Mouse (Mus musculus) spleen, adult 18-20 months (tissue): Measurements from ENCODE around the gene Fancd2.

Source experiments
- DNase-seq, 2 experiments: peaks; one replicate each; pipeline ENCODE4 v3.0.0; 2022; ENCODE audit warnings: mixed read lengths in 2 of 2

Fancd2 gene

DNA sequence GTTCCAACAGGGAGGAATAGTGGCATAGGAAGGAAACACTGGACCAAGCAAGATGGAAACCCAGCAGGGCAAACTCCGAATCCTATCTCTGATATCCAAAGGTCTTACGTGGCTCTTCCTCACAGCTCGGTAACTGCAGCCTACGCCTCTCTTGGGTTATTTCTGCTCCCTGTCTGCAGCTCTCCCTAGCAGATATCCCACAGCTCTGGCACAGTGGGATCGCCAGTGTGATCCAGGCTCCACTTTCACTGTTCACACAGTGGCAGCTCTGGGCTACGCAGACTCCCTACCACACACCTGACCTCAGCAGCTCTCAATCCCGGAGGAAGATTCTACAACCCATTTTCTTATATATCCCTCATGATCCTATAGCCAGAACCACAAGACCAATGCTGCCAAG is 82.7 kb downstream of the Fancd2 start:
- DNase-seq: no peak

DNA sequence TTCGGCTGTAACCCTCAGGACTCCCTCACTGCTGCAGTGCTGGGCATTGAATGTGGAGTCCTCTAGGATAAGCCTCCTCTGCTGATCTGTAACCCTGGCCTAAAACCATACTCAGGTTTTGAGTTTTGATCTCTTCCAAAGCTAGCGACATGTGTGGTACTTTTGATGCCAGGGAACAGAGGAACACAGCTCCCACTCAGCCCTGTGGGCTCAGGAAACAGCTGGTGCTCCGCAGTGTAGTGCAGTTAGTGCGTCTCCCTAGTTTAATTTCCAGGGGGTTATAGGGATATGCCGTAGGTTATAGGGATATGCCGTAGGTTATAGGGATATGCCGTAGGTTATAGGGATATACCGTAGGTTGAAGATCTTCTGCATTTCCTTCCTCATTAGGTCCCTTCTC is 83.5 kb downstream of the Fancd2 start:
- no peak for DNase-seq

- DNase-seq: no peak
Observed at GRCm38 (mm10) chr6:113615489-113615888, 84.0 kb downstream of the Fancd2 start.

DNA sequence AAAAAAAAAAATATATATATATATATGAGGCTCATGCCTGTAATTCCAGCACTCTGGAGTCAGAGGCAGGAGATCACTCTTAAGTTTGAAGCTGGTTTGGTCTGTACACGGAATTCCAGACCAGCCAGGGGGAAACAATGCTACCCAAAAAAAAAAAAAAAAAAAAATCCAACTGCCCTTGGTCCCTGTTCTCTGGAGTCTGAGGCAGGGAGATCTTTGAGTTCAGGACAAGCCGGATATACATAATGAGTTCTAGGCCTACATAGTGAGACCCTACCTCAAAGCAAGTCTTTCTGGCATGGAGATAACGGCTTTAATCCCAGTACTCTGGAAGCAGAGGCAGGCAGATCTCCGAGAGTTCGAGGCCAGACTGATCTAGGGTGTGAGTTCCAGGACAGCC is 91.9 kb downstream of the Fancd2 start:
- no peak for DNase-seq

- DNase-seq: peak; percentile 77 to 86
Observed at GRCm38 (mm10) chr6:113623941-113624751, 92.7 kb downstream of the Fancd2 start, which contains the start of gene Vhl. Gene Vhl (plus strand): TSS chr6:113623959.

GRCm38 (mm10) chr6:113624989-113625770 is 93.7 kb downstream of the Fancd2 start:
- no peak for DNase-seq

GRCm38 (mm10) chr6:113630322-113630721 is 98.8 kb downstream of the Fancd2 start:
- no peak for DNase-seq

GRCm38 (mm10) chr6:113632863-113633262 is 101.4 kb downstream of the Fancd2 start:
- DNase-seq: no peak

DNA sequence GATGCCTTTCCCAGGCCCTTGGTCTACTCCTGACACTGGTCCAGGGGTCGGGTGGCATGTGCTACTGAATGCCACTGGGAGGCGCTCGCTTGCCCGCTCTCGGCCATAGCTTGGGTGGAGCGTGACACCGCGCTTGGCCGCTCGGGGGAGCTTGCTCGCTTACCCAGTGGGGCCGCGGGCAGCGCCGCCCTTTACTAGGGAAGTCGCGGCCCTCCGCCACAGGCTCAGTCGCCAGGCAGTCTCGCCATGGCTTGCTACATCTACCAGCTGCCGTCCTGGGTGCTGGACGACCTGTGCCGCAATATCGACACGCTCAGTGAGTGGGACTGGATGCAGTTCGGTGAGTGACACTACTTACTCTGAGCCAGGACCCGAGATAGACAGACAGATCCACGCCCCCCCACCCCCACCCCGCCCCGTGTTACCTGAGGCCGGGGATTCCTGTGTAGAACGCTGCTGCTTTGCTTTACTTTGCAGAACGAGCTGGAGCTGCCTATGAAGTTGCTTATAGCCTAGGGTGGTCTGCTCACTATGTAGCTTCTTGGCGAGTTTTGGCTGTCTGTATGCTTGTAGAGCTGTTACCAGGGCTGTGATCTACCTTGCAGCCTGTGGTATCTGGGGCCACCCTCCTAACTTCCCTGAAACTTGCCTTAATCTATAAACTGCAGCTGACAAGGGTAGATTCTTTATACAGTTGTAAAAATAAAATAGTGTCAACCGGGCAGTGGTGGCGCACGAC is 107.0 kb downstream of the Fancd2 start, which contains the start of gene Irak2:
Irak2 (plus strand) TSS at position 166 of the 739 bp plus-strand sequence.
- DNase-seq: peak; percentile 94 to 99

GRCm38 (mm10) chr6:113639201-113639600 is 107.7 kb downstream of the Fancd2 start:
- DNase-seq: no peak

GRCm38 (mm10) chr6:113642605-113643004 is 111.1 kb downstream of the Fancd2 start:
- no peak for DNase-seq

DNA sequence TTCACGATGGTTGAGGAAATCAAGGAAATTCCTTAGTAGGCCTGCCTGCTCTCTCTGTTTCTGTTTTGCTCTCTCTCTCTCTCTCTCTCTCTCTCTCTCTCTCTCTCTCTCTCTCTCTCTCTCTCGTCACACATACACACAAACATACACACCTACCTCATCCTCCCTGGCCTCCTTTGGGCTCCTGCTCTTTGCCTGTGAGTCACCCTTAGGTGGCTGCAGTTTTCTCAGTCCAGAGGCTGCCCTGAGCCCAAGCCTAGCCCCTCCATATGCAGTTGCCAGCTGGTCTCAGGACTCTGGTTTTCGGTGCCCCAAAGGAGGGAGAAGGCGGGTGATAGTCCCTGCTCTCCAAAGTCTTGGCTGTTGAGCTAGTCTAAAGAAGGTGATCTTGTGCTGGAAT is 111.5 kb downstream of the Fancd2 start:
- no peak for DNase-seq

DNA sequence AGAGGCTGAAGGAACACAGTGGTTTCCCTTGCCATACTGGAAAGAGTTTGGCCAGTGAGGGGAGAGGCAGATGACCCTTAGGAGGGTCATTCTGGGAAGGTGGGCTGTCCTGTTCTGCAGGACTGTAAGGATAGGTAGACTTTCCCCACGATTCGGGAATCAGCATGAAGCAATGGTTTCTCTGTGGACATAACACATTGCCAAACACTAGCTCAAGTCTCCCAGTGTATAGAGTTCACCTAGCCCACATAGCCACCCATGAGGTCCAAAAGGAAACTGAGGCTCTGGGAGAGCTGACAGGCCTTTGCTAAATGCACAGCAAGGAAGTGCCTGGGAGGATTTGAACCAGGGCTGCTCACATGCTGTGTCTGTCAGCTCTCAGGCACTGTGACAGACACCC is 112.5 kb downstream of the Fancd2 start:
- DNase-seq: no peak

DNA sequence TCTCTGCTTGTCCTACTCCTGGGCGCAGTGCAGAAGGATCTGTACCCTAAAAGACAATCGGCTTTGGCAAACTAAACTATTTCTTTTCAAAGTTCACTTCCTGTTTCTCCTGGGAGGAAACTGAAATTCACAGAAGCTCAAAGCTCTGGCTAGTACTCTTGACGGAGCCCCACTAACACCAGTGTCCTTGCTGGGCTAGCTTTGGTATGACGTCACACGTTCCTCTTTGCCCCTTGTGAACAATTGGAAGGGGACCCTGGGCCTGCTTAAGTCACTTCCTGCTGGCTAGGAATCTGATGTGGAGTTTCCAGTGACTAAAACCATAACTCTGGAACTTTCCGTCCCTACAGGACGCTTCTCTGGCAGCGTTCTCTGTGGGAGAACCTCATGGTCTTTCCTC is 113.3 kb downstream of the Fancd2 start:
- DNase-seq: no peak
